Mouse (Mus musculus) layer of hippocampus, adult 18-20 months (tissue): ENCODE measurements around the gene Coq10a. TPM values are rescaled to one million over a fixed set of nuclear protein-coding genes. Genes with fewer than 3 reads are reported as not detected.
"Not testable (repeated sequence)": the region's sequence is repeated elsewhere in the genome, so short reads cannot be mapped to it uniquely, and the experiment has no call there.

ENCODE experiments used
- DNase-seq, 2 experiments: peaks; one replicate each; pipeline ENCODE4 v3.0.0; 2022; ENCODE audit warnings: low spot score in 2 of 2
- total RNA-seq, 2 experiments: library from RNA; stranded (reverse); gene quantifications; 2 replicates each; pipeline ENCODE4 v1.2.3; 2021

The Coq10a gene
- total RNA-seq, 2 experiments from 2014 or later: 49.5 to 49.7 TPM

DNA sequence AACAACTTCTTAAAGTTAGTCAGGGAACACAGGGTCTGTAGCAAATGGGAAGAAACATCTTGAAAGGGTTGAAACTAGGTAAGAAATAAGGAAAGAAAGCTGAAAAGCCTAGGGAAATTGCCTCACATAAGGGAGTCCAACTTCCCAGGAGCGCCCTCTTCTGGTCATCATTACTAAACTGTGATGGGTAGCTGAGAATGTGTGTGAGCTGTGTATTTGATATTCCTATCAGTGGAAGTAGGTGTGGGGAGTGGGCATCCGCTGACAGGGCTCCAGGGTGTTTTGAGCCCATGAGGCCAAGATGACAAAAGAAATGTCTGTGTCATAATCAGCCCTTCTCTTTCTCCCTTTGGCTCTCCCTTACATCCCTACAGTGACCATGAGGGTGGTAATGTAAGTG is 10.0 kb downstream of the Coq10a start:
- DNase-seq: peak in 1 of 2 experiments; percentile 77

DNA sequence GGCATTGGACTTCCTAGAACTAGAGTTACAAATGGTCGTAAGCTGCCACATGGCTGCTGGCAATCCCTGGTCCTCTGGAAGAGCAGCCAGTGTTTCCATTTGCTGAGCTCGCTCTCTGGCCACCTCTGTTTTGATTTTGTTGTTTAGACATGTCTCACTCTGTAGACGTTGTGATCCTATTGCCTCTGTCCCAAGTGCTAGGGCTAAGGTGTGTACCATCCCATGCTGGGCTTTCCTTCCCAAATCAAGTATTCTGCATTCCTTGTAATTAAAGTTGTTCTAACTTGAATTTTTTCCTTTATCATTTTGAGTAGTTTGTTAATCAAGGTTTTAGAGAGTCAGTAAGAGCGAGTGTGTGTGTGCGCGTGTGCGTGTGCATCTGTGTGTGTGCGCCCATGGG is 21.3 kb downstream of the Coq10a start:
- DNase-seq: no peak

DNA sequence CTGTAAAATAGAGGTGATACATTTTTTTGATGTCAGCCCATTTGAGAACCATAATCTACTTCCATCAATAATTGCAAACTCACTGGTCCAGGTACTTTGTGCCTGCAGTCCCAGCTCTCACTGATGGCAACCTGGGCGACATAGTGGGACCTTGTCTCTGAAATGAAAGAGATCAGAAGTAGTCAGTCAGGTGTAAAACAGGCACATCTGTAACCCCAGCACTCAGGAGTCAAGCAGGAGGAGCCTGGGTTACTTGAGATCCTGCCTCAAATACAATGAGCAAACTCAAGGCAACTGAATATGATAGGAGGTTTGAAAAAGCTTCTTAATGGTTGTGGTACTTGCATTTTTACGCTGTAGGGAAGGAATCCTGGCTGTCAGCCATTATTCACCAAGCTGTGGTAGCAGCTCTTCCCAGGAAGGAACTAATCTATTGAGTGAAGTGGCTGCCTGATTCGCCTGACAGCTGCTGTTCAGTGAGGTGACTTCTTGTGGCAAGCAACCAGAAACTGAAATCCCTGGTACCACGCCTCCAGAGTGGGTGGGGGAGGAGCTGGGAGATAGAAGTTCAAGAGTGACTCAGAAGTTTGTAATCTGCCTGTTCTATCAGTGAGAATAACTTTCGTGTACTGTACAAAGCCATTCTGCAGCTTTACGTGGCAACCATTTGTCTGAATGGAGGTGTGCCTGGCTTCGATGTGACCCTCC is 24.1 kb downstream of the Coq10a start:
- peak; percentile 63 to 79 for DNase-seq

DNA sequence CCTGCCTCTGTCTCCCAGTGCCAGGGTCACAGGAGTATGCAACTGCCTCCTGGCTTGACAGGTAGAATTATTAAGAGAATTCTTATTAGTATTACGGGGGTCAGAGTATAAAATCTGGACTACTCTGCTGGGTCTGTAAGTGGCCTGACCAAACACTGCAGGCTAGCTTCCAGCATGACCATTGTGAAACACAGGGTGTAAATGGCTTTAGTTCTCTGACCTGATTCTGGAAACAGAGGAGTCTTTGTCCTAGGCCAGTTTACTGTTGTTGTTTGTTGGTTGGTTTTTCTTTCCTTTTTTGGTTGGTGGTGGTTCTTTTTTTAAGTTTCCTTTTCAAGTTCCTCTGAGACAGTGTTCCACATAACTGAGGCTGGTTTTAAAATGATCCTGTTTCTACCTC is 25.4 kb downstream of the Coq10a start:
- peak in 1 of 2 experiments; percentile 35 for DNase-seq

DNA sequence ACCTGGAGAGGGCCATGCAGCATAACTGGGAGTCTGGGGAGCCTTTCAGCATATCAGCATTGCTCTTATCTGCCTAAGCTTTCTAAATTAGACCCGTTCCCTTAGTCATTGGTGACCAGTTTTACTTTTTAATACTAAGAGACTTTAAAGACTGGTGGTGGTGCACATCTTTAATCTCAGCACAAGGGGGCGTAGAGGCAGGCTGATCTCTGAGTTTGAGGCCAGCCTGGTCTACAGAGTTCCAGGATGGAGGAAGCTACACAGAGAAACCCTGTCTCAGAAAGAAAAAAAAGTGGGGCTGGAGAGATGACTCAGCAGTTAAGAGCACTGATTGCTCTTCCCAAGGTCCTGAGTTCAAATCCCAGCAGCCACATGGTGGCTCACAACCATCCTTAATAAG is 28.5 kb downstream of the Coq10a start:
- DNase-seq: no peak

DNA sequence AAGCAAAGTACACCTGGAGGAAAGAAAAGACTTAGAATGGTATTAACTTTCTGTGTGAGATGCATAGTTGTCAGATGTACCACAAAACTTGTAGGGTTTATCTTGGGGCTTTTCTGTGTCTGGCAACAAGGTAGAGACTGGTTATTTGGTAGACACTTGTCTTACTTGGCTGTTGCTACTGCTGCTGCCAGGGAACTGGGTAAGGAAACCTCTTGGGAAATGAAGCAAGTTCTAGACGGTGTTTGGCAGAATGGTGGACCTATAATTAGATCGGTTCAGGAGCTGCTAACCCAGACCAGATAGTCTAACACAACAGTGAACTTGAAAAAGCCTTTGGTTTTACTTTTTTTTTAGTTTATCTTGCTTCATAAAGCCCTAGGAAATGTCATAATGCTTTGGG is 29.8 kb downstream of the Coq10a start:
- DNase-seq: no peak

DNA sequence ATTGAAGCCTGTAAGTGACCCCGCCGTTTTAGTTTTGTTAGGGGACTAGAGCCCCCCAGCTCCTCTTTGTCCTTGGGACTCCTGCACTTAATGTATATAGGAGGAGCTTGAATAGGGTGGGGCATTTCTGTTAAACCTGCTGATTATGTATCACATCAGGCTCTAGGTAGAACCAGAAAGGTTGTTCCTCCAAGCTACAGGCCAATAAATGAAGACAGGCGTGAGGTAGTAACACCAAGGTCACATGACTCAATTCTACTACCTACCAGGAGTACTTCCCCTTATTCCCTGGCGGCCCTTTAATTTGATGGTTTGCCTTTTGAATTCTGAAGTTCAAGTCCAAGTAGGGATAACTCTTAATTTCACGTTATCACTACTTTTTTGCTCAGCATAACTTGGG is 30.4 kb downstream of the Coq10a start:
- no peak for DNase-seq

DNA sequence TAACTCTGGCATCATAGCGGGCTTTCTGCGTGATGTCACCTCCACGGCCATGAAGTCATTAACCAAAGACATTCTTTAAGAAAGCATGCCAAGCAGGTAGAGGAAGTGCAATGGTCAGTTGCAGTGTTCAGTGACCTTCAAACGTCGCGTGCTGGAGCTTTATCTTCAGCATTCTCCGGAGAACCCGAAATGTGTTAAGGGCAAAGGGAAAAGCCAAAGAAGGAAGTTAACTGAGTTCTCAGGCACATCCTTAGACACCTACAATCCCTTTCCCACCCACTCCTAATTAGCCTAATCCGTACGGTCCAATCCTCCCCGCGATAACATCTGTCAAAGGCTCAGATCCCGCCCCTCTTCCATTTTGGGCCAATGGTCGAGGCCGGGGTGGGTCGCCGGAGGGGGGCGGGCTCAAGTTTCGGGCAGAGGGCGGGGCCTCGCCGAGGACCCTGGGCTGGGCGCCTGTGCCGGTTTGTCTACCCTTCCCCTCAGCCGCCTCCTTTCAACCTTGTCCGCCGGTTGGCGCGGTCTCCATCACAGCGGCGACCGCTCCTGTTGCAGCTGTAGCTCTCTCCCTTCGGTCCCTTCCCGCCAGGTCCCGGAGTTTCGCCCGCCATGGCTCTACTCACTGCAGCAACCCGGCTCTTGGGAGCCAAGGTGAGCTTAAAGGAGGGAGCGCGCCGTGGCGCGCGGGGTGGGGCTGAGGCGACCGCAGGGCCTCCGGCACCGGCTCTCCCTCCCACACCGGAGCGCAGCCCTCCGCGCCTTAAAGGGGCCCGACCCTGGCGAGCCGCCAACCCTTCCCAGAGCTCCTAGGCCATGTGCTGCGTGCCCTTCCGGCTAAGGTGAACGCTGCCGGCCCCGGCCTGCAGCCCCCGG is 31.3 kb downstream of the Coq10a start, which contains the start of gene Cs:
Gene Cs, plus strand, starts transcription at position 429 of the 876 bp plus-strand sequence.
- DNase-seq: peak; percentile 92 to 98

DNA sequence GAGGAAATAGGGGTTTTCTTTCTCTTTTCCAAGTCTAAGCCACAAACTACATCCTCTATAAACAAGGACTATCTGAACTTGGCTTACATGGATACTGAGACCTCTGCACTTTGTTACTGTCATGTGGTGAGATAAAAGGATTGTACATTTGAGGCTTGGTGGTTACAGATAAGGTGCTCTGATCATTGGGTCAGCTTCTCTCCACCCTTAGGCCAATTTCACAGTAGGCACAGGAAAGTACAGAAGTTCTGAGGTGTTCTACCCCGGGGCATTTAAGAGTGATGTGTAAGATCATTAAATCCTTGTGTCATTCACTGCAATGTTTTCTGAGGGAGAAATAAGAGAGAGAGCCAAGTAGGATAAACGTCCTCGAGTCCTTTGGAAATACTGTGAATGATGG is 32.2 kb downstream of the Coq10a start:
- no peak for DNase-seq

DNA sequence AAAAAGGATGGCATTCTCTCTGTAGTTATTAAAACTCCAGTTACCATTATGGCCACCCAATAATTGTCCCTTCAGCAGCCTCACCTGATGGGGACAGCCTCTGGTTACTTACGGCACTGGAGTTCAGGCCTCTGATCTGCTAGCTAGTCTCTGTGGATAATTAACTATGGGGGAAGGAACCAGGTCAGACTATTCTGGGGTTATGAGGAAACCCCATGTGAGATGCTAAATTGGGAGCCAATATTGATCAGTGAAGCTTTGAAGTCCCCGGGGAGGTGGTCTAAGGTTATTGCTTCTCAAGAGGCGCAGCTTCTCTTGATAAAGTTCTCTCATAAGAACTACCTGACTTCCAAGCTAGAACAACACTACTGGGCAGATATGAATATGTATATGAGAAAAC is 32.6 kb downstream of the Coq10a start:
- DNase-seq: no peak

DNA sequence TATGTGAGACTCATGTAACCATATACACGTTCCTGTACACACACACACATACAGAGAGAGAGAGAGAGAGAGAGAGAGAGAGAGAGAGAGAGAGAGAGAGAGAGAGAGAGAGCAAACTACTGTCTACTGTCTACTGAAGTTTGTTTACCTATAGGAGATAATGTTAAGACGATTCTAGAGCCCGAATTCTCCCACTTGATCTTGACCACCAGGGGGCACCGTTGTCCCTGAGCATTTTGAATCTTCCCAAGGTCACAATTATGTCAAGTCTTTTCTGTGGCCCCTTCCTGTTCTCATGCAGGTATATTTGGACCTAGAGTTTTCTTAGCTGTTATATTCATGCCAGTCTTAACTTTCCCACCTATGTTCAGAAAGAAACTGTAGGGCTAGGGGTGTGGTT is 33.2 kb downstream of the Coq10a start:
- peak in 1 of 2 experiments; percentile 75 for DNase-seq

DNA sequence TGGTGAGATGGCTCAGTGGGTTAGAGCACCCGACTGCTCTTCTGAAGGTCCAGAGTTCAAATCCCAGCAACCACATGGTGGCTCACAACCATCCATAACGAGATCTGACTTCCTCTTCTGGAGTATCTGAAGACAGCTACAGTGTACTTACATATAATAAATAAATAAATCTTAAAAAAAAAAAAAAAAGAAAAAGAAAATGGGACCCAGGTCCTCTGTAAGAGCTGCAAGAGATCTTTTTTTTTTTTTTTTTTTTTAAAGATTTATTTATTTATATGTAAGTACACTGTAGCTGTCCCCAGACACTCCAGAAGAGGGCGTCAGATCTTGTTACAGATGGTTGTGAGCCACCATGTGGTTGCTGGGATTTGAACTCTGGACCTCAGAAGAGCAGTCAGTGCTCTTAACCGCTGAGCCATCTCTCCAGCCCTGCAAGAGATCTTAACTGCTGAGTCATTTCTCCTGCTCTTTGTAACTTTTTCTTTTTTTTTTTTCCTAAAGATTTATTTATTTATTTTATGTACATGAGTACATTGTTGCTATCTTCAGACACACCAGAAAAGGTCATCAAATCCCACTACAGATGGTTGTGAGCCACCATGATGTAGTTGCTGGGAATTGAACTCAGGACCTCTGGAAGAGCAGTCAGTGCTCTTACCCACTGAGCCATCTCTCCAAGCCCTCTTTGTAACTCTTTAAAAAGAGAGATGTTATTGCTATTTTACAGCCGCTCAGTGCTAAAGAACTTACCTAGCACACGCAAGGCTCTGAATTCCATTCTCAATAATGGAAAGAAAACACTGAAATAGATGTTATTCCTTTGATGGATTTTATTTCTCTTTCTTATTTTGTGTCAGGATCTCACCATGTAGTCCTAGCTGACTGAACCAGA is 36.2 kb downstream of the Coq10a start:
- DNase-seq: not testable (repeated sequence)

DNA sequence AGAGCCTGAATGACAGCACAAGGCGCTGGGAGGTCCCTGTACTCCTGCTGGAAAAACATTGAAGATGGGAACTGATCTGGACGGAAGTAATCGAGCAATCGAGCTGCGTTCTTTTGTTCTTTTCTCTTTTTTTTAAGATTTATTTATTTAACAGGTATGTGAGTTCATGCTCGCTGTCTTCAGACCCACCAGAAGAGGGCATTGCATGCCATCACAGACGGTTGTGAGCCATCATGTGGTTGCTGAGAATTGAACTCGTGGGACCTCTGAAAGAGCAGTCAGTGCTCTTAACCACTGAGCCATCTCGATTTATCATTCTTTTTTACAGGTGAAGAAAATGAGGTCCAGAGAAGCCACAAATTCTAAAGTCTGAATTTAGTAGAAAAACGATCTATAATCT is 41.2 kb downstream of the Coq10a start:
- DNase-seq: no peak

DNA sequence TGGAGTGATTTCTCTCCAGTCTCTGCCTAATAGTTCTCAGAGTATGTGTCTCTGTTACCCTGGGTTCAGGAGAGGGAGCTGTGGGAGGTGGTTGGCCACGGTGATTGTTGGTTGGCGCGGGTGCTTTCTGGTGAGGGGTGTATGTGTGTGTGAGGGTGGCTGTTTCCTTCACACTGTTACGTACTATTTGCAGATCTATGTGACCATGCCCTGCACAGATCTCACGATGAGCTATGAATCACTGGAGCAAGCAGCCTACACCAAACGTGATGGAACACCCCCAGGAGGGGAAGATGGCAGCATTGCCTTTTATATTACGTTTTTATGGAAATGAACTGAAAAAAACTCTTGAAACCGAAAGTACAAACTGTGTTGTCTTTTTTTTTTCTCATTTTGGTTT is 42.0 kb downstream of the Coq10a start:
- no peak for DNase-seq

DNA sequence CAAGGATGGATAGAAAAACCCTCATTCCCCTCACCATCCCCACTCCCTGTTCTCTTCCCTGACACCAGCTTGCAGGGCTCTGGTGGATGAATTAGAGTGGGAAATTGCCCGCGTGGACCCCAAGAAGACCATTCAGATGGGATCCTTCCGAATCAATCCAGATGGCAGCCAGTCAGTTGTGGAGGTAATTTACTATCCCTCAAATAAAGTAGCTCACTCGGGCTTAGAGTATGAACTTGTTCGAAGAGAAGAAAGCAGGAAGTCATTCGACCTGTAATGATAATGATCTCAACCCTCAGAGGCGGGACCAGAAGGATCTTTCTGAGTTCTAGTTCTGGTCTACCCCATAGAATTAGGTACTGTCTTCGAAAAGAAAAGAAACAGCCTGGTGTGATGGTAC is 45.3 kb downstream of the Coq10a start:
- DNase-seq: no peak

DNA sequence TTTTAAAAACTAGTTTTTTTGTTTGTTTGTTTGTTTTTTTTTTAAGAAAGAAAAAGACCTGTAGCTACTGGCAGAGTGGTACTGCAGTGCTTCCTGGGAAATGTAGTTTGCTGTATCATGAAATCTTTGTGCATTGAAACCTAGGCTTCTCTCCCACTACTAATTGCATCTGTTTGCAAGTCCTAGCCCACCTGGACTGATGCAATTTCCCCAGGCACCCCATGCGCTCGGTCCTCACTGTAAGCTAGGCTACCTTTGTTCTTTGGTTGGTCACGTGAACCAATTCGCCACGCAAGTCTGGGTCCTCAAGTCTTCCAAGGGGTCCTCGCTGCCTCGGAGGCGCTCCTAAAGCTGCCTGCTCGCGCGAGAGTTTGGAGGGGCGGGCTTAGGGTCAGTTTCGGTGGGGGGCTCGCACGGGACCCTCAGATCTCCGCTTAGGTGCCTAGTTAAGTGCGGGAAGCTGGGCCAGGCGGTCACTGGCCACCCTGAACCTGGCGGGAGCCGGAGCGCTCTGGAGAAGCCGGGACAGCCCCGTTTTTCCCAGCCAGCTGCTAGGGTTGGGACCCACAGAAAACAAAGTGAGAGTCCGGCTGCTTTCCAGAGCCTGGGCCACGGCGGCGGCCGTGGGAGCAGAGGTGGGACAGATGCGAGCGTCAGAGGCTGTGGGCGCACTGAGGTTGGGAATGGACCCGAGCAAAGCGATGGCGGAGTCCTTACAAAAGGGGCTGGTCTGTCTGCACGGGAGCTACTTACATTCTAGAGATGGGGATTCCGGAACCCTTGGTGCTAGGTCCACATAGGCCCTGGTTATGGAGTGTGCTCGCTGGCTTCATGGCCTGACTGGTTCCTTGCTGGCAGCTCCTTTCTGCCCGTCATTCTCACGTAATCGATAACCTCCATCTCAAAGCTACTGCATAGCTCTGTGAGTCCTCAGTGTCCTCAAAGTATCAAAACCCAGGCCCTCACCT is 46.4 kb downstream of the Coq10a start, which contains the start of gene Cnpy2:
Gene Cnpy2, plus strand, starts transcription at position 319 of the 968 bp plus-strand sequence.
- DNase-seq: peak; percentile 80 to 89

DNA sequence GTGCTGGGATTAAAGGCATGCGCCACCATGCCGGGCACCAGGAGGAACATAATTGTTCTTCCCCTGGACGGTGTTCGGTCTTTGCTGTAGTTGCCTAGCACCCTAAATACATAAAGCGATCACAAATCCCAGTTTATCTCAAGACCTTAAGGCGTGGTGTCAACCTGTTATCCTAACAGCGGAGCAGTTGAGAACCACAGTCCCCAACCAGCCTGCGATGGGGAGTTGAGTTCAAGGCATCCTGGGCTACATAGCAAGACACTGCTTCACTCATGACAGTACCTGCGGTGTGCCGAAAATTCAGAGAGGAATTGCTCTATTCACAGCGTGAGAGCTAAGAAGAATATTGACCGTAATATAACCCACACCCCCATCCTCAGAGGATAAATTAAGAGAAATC is 47.2 kb downstream of the Coq10a start:
- DNase-seq: no peak

DNA sequence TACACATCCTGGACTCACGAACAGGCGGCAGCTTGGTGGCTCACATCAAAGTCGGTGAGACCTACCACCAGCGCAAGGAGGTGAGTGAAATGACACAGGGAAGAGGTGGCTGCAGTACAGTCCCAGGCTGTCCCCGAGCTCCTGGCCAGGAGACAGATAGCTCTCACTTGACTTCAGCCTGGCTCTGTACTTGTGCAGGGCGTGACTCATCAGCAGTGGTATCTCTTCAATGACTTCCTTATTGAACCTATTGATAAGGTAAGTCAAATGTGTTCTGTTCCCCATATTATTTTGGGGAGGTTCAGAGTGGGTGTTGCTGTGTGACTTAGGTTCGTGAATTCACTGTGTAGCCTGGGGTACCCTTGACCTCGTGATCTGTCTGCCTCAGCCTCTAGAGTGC is 53.2 kb downstream of the Coq10a start:
- no peak for DNase-seq
